Mouse (Mus musculus) myocyte (in vitro differentiated cells): Measurements from ENCODE around the gene Bcl2. TPM values are rescaled to one million over a fixed set of nuclear protein-coding genes. Genes with fewer than 3 reads are reported as not detected.

Experiments
- H3K27me3 ChIP-seq: one replicate; pipeline ENCODE4 v1.6.1; 2011; ENCODE audit not compliant: control insufficient read depth, insufficient read depth, insufficient read length
- H3K36me3 ChIP-seq: one replicate; pipeline ENCODE4 v1.6.1; 2011; ENCODE audit not compliant: control insufficient read depth, insufficient read depth
- H3K4me2 ChIP-seq: one replicate; pipeline ENCODE4 v1.6.1; 2011; ENCODE audit warnings: low read depth, control low read depth
- H3K4me3 ChIP-seq: one replicate; pipeline ENCODE4 v1.5.1; 2011; ENCODE audit warnings: mild to moderate bottlenecking, control low read depth, moderate library complexity
- H3K79me2 ChIP-seq: one replicate; pipeline ENCODE4 v1.6.1; 2011; ENCODE audit not compliant: control insufficient read depth, insufficient read depth
- H3ac ChIP-seq: one replicate; pipeline ENCODE4 v1.6.1; 2011; ENCODE audit not compliant: control insufficient read depth, insufficient read length
- CEBPB ChIP-seq: IDR thresholded peaks from 2 replicates; pipeline ENCODE4 v1.6.1; 2011; ENCODE audit warnings: mild to moderate bottlenecking, moderate library complexity; ENCODE audit not compliant: poor library complexity, insufficient read depth, severe bottlenecking
- E2F4 ChIP-seq: IDR thresholded peaks from one replicate; pipeline ENCODE4 v1.6.1; 2011; ENCODE audit warnings: mild to moderate bottlenecking, control low read depth, moderate library complexity; ENCODE audit not compliant: insufficient read depth
- MAX ChIP-seq: IDR thresholded peaks from one replicate; pipeline ENCODE4 v1.6.1; 2011; ENCODE audit warnings: low read depth, mild to moderate bottlenecking, control low read depth
- MYOD1 ChIP-seq, 3 experiments: IDR thresholded peaks; one replicate each; pipeline ENCODE4 v1.6.1; 2011; ENCODE audit warnings: control low read depth in 2 of 3, low read depth in 2 of 3, mild to moderate bottlenecking in 2 of 3, moderate library complexity in 1 of 3; ENCODE audit not compliant: insufficient read length in 2 of 3, control insufficient read depth in 1 of 3
- MYOG ChIP-seq, 3 experiments: IDR thresholded peaks; one replicate each; pipeline ENCODE4 v1.6.1; 2011; ENCODE audit warnings: control low read depth in 2 of 3, low read depth in 2 of 3, mild to moderate bottlenecking in 2 of 3; ENCODE audit not compliant: insufficient read length in 2 of 3, control insufficient read depth in 1 of 3, insufficient read depth in 1 of 3
- POLR2A ChIP-seq: IDR thresholded peaks from one replicate; pipeline ENCODE4 v1.6.1; 2011; ENCODE audit warnings: low read depth, mild to moderate bottlenecking, control low read depth, moderate library complexity; ENCODE audit not compliant: insufficient read length
- POLR2AphosphoS2 ChIP-seq: IDR thresholded peaks from one replicate; pipeline ENCODE4 v1.6.1; 2011; ENCODE audit warnings: low read depth, control low read depth; ENCODE audit not compliant: insufficient read length
- REST ChIP-seq: IDR thresholded peaks from one replicate; pipeline ENCODE4 v1.6.1; 2011; ENCODE audit warnings: mild to moderate bottlenecking, control low read depth, moderate library complexity; ENCODE audit not compliant: insufficient read depth, insufficient read length
- SRF ChIP-seq: IDR thresholded peaks from one replicate; pipeline ENCODE4 v1.6.1; 2011; ENCODE audit warnings: low read depth; ENCODE audit not compliant: control insufficient read depth, insufficient read length
- TCF12 ChIP-seq: IDR thresholded peaks from one replicate; pipeline ENCODE4 v1.6.1; 2011; ENCODE audit warnings: mild to moderate bottlenecking, control low read depth; ENCODE audit not compliant: poor library complexity, insufficient read depth, severe bottlenecking
- TCF3 ChIP-seq: IDR thresholded peaks from one replicate; pipeline ENCODE4 v1.6.1; 2011; ENCODE audit warnings: low read depth, control low read depth; ENCODE audit not compliant: insufficient read length
- USF1 ChIP-seq: IDR thresholded peaks from one replicate; pipeline ENCODE4 v1.6.1; 2011; ENCODE audit warnings: low read depth, mild to moderate bottlenecking, control low read depth, moderate library complexity
- polyA plus RNA-seq: library from polyadenylated mRNA; unstranded; fragments of >200 nt; fragmentation: generic; extraction: Trizol; gene quantifications from one replicate; pipeline ENCODE4 v1.2.1, GENCODE M21; 2012; ENCODE audit warnings: missing spikeins

Gene Bcl2
- polyA plus RNA-seq, 1 experiment, result 1.9 TPM

DNA sequence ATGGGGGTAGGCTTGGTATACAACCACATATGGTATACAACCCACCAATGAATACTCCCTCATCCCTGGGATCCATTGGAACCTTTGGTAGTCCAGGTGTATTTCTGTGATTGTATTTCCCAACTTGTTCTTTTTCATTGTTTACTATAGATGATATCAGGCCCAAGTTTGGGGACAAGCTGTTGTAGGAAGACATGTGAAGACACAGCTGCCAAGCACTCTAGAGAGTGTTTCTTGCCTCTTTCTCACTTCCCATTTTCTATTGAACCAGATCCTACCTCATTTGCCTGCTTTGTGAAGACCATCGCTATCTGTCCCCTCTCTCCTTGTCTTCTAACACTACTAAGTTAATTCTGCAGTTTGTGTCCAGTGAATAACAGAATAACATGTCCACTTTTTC lies 143.2 kb downstream of the Bcl2 start:
- Histone ChIP-seq H3K4me2 (no peak overlapping the region), H3K27me3 (no peaks in the 10 kb centered on the region), H3K36me3 (no peaks in the 10 kb centered on the region), H3ac (no peak overlapping the region), H3K4me3 (no peak overlapping the region), H3K79me2 (no peaks in the 10 kb centered on the region)
- TF ChIP-seq MYOD1 (IDR thresholded peaks at IDR 0.05; ENCODE audit: control insufficient read depth in 1 of 3, insufficient read length in 2 of 3, low read depth in 2 of 3) (no peak), E2F4 (no peak), MAX (no peak), MYOG (IDR thresholded peaks at IDR 0.05; ENCODE audit: control insufficient read depth in 1 of 3, insufficient read depth in 1 of 3, insufficient read length in 2 of 3, low read depth in 2 of 3) (no peak), TCF12 (no peak), TCF3 (no peak), SRF (no peak), USF1 (no peak), REST (no peak), POLR2AphosphoS2 (no peak), POLR2A (no peak), CEBPB (no peak)

DNA sequence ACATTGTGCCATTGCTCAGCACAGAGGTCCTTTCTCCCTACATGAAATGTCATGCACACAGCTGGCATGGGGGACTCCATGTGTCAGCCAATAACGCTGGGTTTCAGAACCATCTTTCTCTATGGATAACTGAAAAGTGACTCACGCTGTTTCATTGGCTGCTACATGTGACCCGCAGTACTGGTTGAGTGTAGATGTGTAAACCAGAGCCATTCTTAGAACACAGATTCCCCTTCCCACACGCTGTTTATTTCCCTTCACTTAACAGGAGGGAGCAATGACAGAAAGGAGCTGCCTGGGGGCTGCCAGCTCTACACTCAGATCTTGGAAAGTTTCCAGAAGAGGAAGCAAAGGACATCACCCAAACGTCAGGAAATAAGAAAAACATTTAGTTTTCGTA lies 143.7 kb downstream of the Bcl2 start:
- Histone ChIP-seq H3K4me2 (no peak overlapping the region), H3K27me3 (no peaks in the 10 kb centered on the region), H3ac (no peak overlapping the region), H3K36me3 (no peaks in the 10 kb centered on the region), H3K4me3 (no peak overlapping the region), H3K79me2 (no peaks in the 10 kb centered on the region)
- no peak for TF ChIP-seq TCF12
- TF ChIP-seq E2F4, result no peak
- TF ChIP-seq MYOG (IDR thresholded peaks at IDR 0.05; ENCODE audit: control insufficient read depth in 1 of 3, insufficient read depth in 1 of 3, insufficient read length in 2 of 3, low read depth in 2 of 3), result no peak
- no peak for TF ChIP-seq CEBPB
- TF ChIP-seq SRF, result no peak
- TF ChIP-seq TCF3, result no peak
- TF ChIP-seq USF1, result no peak
- TF ChIP-seq MAX, result no peak
- TF ChIP-seq POLR2A, result no peak
- no peak for TF ChIP-seq POLR2AphosphoS2
- no peak for TF ChIP-seq MYOD1 (IDR thresholded peaks at IDR 0.05; ENCODE audit: control insufficient read depth in 1 of 3, insufficient read length in 2 of 3, low read depth in 2 of 3)
- no peak for TF ChIP-seq REST

DNA sequence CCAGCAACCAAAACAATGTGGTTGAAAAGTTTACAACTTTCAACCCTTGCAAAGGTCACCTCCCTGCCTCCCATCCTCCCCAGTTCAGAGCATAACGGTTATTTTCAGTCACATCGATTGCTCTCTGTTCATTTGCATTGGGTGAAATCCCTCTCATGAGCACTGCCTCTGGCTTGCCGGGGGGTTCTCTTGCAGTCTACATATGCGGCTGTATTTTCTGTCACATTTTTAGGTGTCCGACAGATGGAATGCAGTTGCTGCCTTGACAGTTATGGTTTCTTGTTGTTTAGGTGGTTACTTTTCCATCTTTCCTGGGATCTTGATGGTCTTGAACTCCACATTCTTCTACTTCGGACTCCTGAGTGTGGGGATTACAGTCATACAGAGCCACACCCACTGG lies 144.4 kb downstream of the Bcl2 start:
- TF ChIP-seq TCF12 (no peak), SRF (no peak), REST (no peak), MAX (no peak), CEBPB (no peak), POLR2A (no peak), POLR2AphosphoS2 (no peak), USF1 (no peak)
- Histone ChIP-seq H3ac (no peak overlapping the region), H3K27me3 (no peaks in the 10 kb centered on the region), H3K36me3 (no peaks in the 10 kb centered on the region), H3K79me2 (no peaks in the 10 kb centered on the region), H3K4me3 (no peak overlapping the region), H3K4me2 (no peak overlapping the region)

DNA sequence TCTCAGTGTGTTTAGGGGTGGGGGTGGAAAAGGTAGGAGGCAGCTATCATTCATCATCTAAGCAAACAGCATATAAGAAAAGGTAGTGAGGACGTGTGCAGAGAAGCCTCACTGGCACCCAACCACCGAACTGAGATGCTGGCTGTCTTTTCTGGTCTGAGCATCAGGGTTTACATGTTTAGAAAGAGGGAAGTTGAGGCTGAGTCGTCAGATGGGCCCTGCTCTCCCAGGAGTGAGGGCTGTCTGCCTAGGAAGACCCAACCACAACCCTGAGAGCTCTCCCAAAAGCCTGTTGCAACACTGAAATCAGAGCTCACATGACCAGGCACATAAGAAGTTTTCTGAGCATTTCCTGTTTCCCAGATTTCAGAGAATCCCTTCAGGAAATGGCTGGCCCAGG lies 145.2 kb downstream of the Bcl2 start:
- TF ChIP-seq POLR2A (no peak), MYOG (IDR thresholded peaks at IDR 0.05; ENCODE audit: control insufficient read depth in 1 of 3, insufficient read depth in 1 of 3, insufficient read length in 2 of 3, low read depth in 2 of 3) (no peak), SRF (no peak), REST (no peak), MAX (no peak), MYOD1 (IDR thresholded peaks at IDR 0.05; ENCODE audit: control insufficient read depth in 1 of 3, insufficient read length in 2 of 3, low read depth in 2 of 3) (no peak), TCF12 (no peak), CEBPB (no peak), E2F4 (no peak), POLR2AphosphoS2 (no peak), TCF3 (no peak), USF1 (no peak)
- Histone ChIP-seq H3K27me3 (no peaks in the 10 kb centered on the region), H3ac (no peak overlapping the region)

More for the DNA sequence above, 145.2 kb downstream of the Bcl2 start:
- Histone ChIP-seq H3K4me3 (no peak overlapping the region), H3K4me2 (no peak overlapping the region), H3K79me2 (no peaks in the 10 kb centered on the region), H3K36me3 (no peaks in the 10 kb centered on the region)
